Mouse (Mus musculus) heart, adult 2 months (tissue): Measurements from ENCODE around the gene Ggps1.

Experiments used
- CTCF ChIP-seq: fragments of 200-600 bp; IDR thresholded peaks from 2 replicates; pipeline ENCODE4 v1.8.1; 2022; ENCODE audit warnings: antibody characterized with exemption, mild to moderate bottlenecking, moderate library complexity
- EP300 ChIP-seq: fragments of 200-500 bp; IDR thresholded peaks from 2 replicates; pipeline ENCODE4 v1.6.1; 2011; ENCODE audit warnings: low read depth, low read length, control low read depth; ENCODE audit not compliant: insufficient read depth
- POLR2A ChIP-seq: fragments of 200-500 bp; IDR thresholded peaks from 2 replicates; pipeline ENCODE4 v1.6.1; 2011; ENCODE audit warnings: mild to moderate bottlenecking, low read depth, low read length, control low read depth; ENCODE audit not compliant: insufficient read depth

- TF ChIP-seq CTCF (no peak), POLR2A (no peak), EP300 (no peak)
Observed at GRCm38 (mm10) chr13:14015609-14016008, 47.7 kb downstream of the Ggps1 start.
